Mouse (Mus musculus): Measurements from ENCODE around the gene Cldn7. TPM values are rescaled to one million over a fixed set of nuclear protein-coding genes. Genes with fewer than 3 reads are reported as not detected.

Gene Cldn7
- polyA plus RNA-seq, 1 experiment: 63.7 TPM

- TF ChIP-seq POLR2A (IDR thresholded peaks at IDR 0.05; ENCODE audit: borderline replicate concordance, extremely low read depth, low read depth, low read length): no peak
- no peak for DNase-seq
- Histone ChIP-seq H3K4me3 (replicated peaks; ENCODE audit: extremely low read depth, low read depth, low read length) (peak within 1 kb of the TSS; percentile 94), H3K4me1 (ENCODE audit: control insufficient read depth, insufficient read depth, low read length) (peaks cover 8% of the 10 kb centered on the region; the same call in 1 of the 2 replicates)
- 37% methylated on average over 8 of the region's 8 CpGs for WGBS
These were observed 17.6 kb downstream of the Cldn7 start, which contains the start of gene Elp5 for GRCm38 (mm10) chr11:69982225-69982624. Elp5 (minus strand) TSS chr11:69982517.

GRCm38 (mm10) chr11:69982877-69983276, 18.3 kb downstream of the Cldn7 start:
- no peak for DNase-seq
- TF ChIP-seq POLR2A (IDR thresholded peaks at IDR 0.05; ENCODE audit: borderline replicate concordance, extremely low read depth, low read depth, low read length): no peak
- no peak for TF ChIP-seq CTCF (IDR thresholded peaks at IDR 0.05; ENCODE audit: insufficient read depth, low read length)
- 21% methylated on average over 5 of the region's 5 CpGs for WGBS
- Histone ChIP-seq H3K4me1 (ENCODE audit: control insufficient read depth, insufficient read depth, low read length) (peaks cover 8% of the 10 kb centered on the region; the same call in 1 of the 2 replicates), H3K4me3 (replicated peaks; ENCODE audit: extremely low read depth, low read depth, low read length) (no peak overlapping the region)

- Histone ChIP-seq H3K4me3 (replicated peaks; ENCODE audit: extremely low read depth, low read depth, low read length) (no peak overlapping the region), H3K4me1 (ENCODE audit: control insufficient read depth, insufficient read depth, low read length) (peaks cover 8% of the 10 kb centered on the region; the same call in 1 of the 2 replicates)
- 67% methylated on average over 4 of the region's 4 CpGs for WGBS
- no peak for TF ChIP-seq POLR2A (IDR thresholded peaks at IDR 0.05; ENCODE audit: borderline replicate concordance, extremely low read depth, low read depth, low read length)
- TF ChIP-seq CTCF (IDR thresholded peaks at IDR 0.05; ENCODE audit: insufficient read depth, low read length): no peak
- DNase-seq: no peak
These were observed 18.8 kb downstream of the Cldn7 start for GRCm38 (mm10) chr11:69983377-69983776.

GRCm38 (mm10) chr11:69984431-69984830, 19.9 kb downstream of the Cldn7 start:
- Histone ChIP-seq H3K4me3 (replicated peaks; ENCODE audit: extremely low read depth, low read depth, low read length) (no peak overlapping the region), H3K4me1 (ENCODE audit: control insufficient read depth, insufficient read depth, low read length) (peaks cover 8% of the 10 kb centered on the region; the same call in 1 of the 2 replicates)
- 83% methylated on average over 8 of the region's 8 CpGs for WGBS
- no peak for DNase-seq
- TF ChIP-seq POLR2A (IDR thresholded peaks at IDR 0.05; ENCODE audit: borderline replicate concordance, extremely low read depth, low read depth, low read length) (no peak), CTCF (IDR thresholded peaks at IDR 0.05; ENCODE audit: insufficient read depth, low read length) (no peak)

GRCm38 (mm10) chr11:69989949-69990348, 25.4 kb downstream of the Cldn7 start:
- Histone ChIP-seq H3K4me3 (replicated peaks; ENCODE audit: extremely low read depth, low read depth, low read length) (no peak overlapping the region), H3K4me1 (ENCODE audit: control insufficient read depth, insufficient read depth, low read length) (peaks cover 4% of the 10 kb centered on the region)
- 82% methylated on average over 8 of the region's 8 CpGs for WGBS
- no peak for DNase-seq
- no peak for TF ChIP-seq CTCF (IDR thresholded peaks at IDR 0.05; ENCODE audit: insufficient read depth, low read length)
- TF ChIP-seq POLR2A (IDR thresholded peaks at IDR 0.05; ENCODE audit: borderline replicate concordance, extremely low read depth, low read depth, low read length): no peak

GRCm38 (mm10) chr11:69990850-69991691, 26.5 kb downstream of the Cldn7 start, which contains the start of gene Gabarap:
Gabarap (plus strand) TSS chr11:69991143.
- DNase-seq: peak; percentile 94
- Histone ChIP-seq H3K4me1 (ENCODE audit: control insufficient read depth, insufficient read depth, low read length) (peaks cover 4% of the 10 kb centered on the region), H3K4me3 (replicated peaks; ENCODE audit: extremely low read depth, low read depth, low read length) (peak within 1 kb of the TSS; percentile 69)
- TF ChIP-seq POLR2A (IDR thresholded peaks at IDR 0.05; ENCODE audit: borderline replicate concordance, extremely low read depth, low read depth, low read length): peak; percentile 92; the same call in 1 of the 2 replicates
- no peak for TF ChIP-seq CTCF (IDR thresholded peaks at IDR 0.05; ENCODE audit: insufficient read depth, low read length)
- 1% methylated on average over 40 of the region's 40 CpGs for WGBS

GRCm38 (mm10) chr11:69991711-69992110, 27.1 kb downstream of the Cldn7 start:
- DNase-seq: no peak
- under 1% methylated on average over 15 of the region's 15 CpGs for WGBS
- Histone ChIP-seq H3K4me1 (ENCODE audit: control insufficient read depth, insufficient read depth, low read length) (peaks cover 4% of the 10 kb centered on the region), H3K4me3 (replicated peaks; ENCODE audit: extremely low read depth, low read depth, low read length) (peak overlapping the region; percentile 69)
- TF ChIP-seq CTCF (IDR thresholded peaks at IDR 0.05; ENCODE audit: insufficient read depth, low read length) (no peak), POLR2A (IDR thresholded peaks at IDR 0.05; ENCODE audit: borderline replicate concordance, extremely low read depth, low read depth, low read length) (no peak)

- peaks cover 4% of the 10 kb centered on the region for H3K4me1 ChIP-seq (ENCODE audit: control insufficient read depth, insufficient read depth, low read length)
- H3K4me3 ChIP-seq (replicated peaks; ENCODE audit: extremely low read depth, low read depth, low read length): peak overlapping the region; percentile 51
- WGBS: 48% methylated on average over 10 of the region's 10 CpGs
- TF ChIP-seq CTCF (IDR thresholded peaks at IDR 0.05; ENCODE audit: insufficient read depth, low read length) (no peak), POLR2A (IDR thresholded peaks at IDR 0.05; ENCODE audit: borderline replicate concordance, extremely low read depth, low read depth, low read length) (no peak)
- DNase-seq: no peak
These were observed 27.8 kb downstream of the Cldn7 start for GRCm38 (mm10) chr11:69992396-69992795.

GRCm38 (mm10) chr11:69992932-69993331, 28.4 kb downstream of the Cldn7 start:
- TF ChIP-seq POLR2A (IDR thresholded peaks at IDR 0.05; ENCODE audit: borderline replicate concordance, extremely low read depth, low read depth, low read length) (no peak), CTCF (IDR thresholded peaks at IDR 0.05; ENCODE audit: insufficient read depth, low read length) (no peak)
- H3K4me1 ChIP-seq (ENCODE audit: control insufficient read depth, insufficient read depth, low read length): peaks cover 4% of the 10 kb centered on the region
- no peak overlapping the region for H3K4me3 ChIP-seq (replicated peaks; ENCODE audit: extremely low read depth, low read depth, low read length)
- no peak for DNase-seq
- 62% methylated on average over 3 of the region's 3 CpGs for WGBS
